Mouse (Mus musculus) hindbrain, embryonic 15.5 days (tissue): ENCODE measurements at regions not wholly inside any gene's neighbourhood (a gene's known extent, or its start where the extent isn't known, plus 50 kb on each side); places are given as distances from the start of the nearest gene placed in this dataset.

ENCODE experiments used
- ATAC-seq: fragments of 200-750 bp; cut with Nextera tagmentation; 2 replicates; pipeline ENCODE4 v1.8.0; 2017; ENCODE audit warnings: low read depth, moderate number of reproducible peaks, moderate TSS enrichment; ENCODE audit not compliant: low FRiP score
- H3K27ac ChIP-seq: fragments of 300-500 bp; sonication (generic); replicated peaks from 2 replicates; pipeline ENCODE4 v1.5.1; 2015; ENCODE audit warnings: mild to moderate bottlenecking, inconsistent platforms
- H3K27me3 ChIP-seq: fragments of 300-500 bp; sonication (generic); 2 replicates; pipeline ENCODE4 v1.6.1; 2015; ENCODE audit warnings: control low read depth, inconsistent platforms
- H3K36me3 ChIP-seq: fragments of 300-500 bp; sonication (generic); 2 replicates; pipeline ENCODE4 v1.6.1; 2015; ENCODE audit warnings: control low read depth, inconsistent platforms
- H3K4me1 ChIP-seq: fragments of 300-500 bp; sonication (generic); replicated peaks from 2 replicates; pipeline ENCODE4 v1.6.1; 2015; ENCODE audit warnings: control low read depth, inconsistent platforms
- H3K4me2 ChIP-seq: fragments of 300-500 bp; sonication (generic); 2 replicates; pipeline ENCODE4 v1.6.1; 2015; ENCODE audit warnings: moderate library complexity, mild to moderate bottlenecking, inconsistent platforms
- H3K4me3 ChIP-seq: fragments of 300-500 bp; sonication (generic); 2 replicates; pipeline ENCODE4 v1.5.1; 2015; ENCODE audit warnings: mild to moderate bottlenecking, inconsistent platforms
- H3K9ac ChIP-seq: fragments of 300-500 bp; sonication (generic); 2 replicates; pipeline ENCODE4 v1.6.1; 2015; ENCODE audit warnings: inconsistent platforms
- H3K9me3 ChIP-seq: fragments of 300-500 bp; sonication (generic); 2 replicates; pipeline ENCODE4 v1.6.1; 2016; ENCODE audit warnings: control low read depth, inconsistent platforms
- WGBS: fragments of 180-500 bp; shearing (Covaris S2); methylation state at CpG from one replicate; pipeline ENCODE4 v1.1.7; 2015; 5-methylcytosine and 5-hydroxymethylcytosine counted together

DNA sequence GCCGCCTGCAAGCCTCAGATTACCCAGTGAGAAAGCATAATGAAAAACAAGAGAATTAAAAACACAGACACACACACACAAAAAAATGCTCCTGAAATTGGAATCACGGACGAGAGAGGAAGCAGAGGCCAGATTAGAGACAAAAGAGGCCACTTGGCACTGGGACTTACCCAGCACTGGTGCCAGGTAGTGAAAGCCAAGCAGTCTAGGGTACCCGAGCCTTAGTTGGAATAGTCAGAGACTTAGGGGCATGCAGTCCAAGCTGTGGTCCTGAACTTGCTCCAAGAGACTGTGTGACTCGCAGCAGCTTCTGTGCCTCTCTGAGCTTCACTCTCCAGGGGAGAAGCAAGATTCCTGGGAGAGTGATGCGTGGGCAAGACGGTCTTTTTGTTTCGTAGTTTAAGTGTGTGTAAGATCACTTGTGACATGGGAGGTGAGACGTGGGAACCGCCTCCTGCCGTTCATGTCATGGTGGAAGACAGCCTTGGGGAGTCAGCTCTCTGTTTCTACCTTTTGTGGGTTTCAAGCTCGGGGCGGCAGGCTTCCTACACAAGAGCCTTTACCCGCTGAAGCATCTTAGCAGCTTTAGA lies 420.8 kb downstream of the Ptpru start:
- no peak overlapping the region for H3K9ac ChIP-seq
- H3K27ac ChIP-seq: 0 out of 2 replicates have a peak overlapping the region, but pooled peaks have one; percentile 32
- WGBS: 77% methylated on average over 14 of the region's 14 CpGs
- H3K36me3 ChIP-seq: no peaks in the 10 kb centered on the region
- peaks cover 5% of the 10 kb centered on the region for H3K4me1 ChIP-seq
- no peak overlapping the region for H3K4me2 ChIP-seq
- no peaks in the 10 kb centered on the region for H3K27me3 ChIP-seq
- H3K4me3 ChIP-seq: no peak overlapping the region
- no peaks in the 10 kb centered on the region for H3K9me3 ChIP-seq
- no peak for ATAC-seq

DNA sequence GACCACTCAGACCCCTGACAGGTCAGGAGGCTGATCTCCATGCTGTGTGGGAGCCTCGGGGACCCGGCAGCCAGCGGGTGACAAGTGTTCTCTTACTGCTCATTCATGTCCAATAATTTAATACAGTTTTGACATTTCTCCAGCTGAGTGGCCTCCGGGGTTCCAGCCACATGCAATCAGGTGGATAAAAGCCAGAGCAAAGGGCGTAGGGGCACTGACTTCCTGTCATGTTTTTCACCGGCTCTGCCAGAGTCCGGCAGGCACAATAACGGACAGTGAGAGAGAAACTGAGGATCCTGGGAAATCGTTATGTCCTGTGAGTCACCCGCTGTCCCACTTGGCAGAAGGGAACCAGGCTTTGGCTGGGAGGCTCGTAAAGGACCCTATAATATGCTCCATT lies 412.8 kb downstream of the Ptpru start:
- WGBS: 48% methylated on average over 11 of the region's 11 CpGs
- no peaks in the 10 kb centered on the region for H3K36me3 ChIP-seq
- peaks cover 21% of the 10 kb centered on the region for H3K4me1 ChIP-seq
- ATAC-seq: no peak
- H3K9ac ChIP-seq: no peak overlapping the region
- no peak overlapping the region for H3K27ac ChIP-seq
- H3K4me3 ChIP-seq: no peak overlapping the region
- H3K9me3 ChIP-seq: no peaks in the 10 kb centered on the region
- H3K27me3 ChIP-seq: no peaks in the 10 kb centered on the region; the same call in 1 of the 2 replicates
- H3K4me2 ChIP-seq: no peak overlapping the region

GRCm38 (mm10) chr4:131427871-131428270 lies 410.2 kb downstream of the Ptpru start:
- H3K27me3 ChIP-seq: no peaks in the 10 kb centered on the region; the same call in 1 of the 2 replicates
- no peaks in the 10 kb centered on the region for H3K9me3 ChIP-seq
- WGBS: 96% methylated on average over 7 of the region's 7 CpGs
- H3K4me2 ChIP-seq: no peak overlapping the region
- ATAC-seq: no peak
- H3K36me3 ChIP-seq: no peaks in the 10 kb centered on the region
- H3K4me3 ChIP-seq: no peak overlapping the region
- peaks cover 27% of the 10 kb centered on the region for H3K4me1 ChIP-seq
- no peak overlapping the region for H3K9ac ChIP-seq
- no peak overlapping the region for H3K27ac ChIP-seq

DNA sequence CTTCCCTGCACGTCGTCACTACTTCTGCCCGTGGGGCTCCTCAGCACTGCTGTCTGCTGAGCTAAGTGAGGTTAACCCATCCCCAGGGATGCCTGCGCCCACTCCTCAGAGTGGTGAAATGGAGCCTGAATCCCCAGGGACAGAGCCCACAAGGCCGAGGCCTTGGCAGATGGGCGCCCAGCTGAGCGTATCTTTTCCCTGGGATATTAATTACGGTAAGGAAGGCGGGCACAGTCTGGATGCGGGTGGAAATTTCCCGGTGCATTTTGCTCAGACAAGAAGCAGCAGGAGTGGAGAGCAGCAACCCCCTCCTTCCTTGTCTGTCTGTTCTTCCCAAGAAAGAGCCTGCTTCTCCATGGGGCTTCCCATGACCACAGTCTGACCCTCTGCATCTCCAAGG lies 408.7 kb downstream of the Ptpru start:
- no peaks in the 10 kb centered on the region; the same call in 1 of the 2 replicates for H3K27me3 ChIP-seq
- no peak overlapping the region for H3K9ac ChIP-seq
- WGBS: 25% methylated on average over 11 of the region's 11 CpGs

GRCm38 (mm10) chr4:131430420-131430819 lies 407.7 kb downstream of the Ptpru start:
- Histone ChIP-seq H3K27ac (no peak overlapping the region), H3K36me3 (no peaks in the 10 kb centered on the region), H3K4me2 (no peak overlapping the region), H3K4me1 (peaks cover 25% of the 10 kb centered on the region), H3K9ac (no peak overlapping the region), H3K9me3 (no peaks in the 10 kb centered on the region), H3K27me3 (no peaks in the 10 kb centered on the region; the same call in 1 of the 2 replicates), H3K4me3 (no peak overlapping the region)
- no peak for ATAC-seq
- 82% methylated on average over 1 of the region's 1 CpGs for WGBS

More for the DNA sequence above, 408.7 kb downstream of the Ptpru start:
- peak; percentile 25; the same call in 1 of the 2 replicates for ATAC-seq
- no peaks in the 10 kb centered on the region for H3K36me3 ChIP-seq
- H3K4me3 ChIP-seq: no peak overlapping the region
- no peaks in the 10 kb centered on the region for H3K9me3 ChIP-seq
- H3K4me1 ChIP-seq: peaks cover 27% of the 10 kb centered on the region
- no peak overlapping the region for H3K4me2 ChIP-seq
- no peak overlapping the region for H3K27ac ChIP-seq

DNA sequence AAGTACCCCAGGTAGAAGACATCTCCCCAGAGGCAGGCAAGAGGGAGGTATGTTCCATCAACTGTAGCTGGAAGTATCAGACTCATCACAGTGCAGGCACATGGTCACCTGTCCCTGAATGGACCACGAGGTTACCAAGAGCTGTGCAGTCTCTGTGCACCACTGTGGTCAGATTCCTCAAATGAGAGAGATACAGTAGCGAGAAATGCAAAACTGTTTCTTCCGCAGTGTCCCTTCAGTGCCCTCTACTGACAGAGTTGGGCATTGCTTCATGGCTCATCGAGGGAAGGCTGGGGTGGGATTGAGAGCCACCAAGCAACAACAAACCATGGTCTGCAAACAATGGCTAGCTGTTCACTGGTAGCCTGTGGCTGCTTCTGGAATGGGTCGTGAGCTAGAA lies 406.9 kb downstream of the Ptpru start:
- WGBS: 11% methylated on average over 5 of the region's 5 CpGs
- H3K4me1 ChIP-seq: peaks cover 21% of the 10 kb centered on the region
- H3K27ac ChIP-seq: no peak overlapping the region
- H3K9ac ChIP-seq: no peak overlapping the region
- no peaks in the 10 kb centered on the region for H3K9me3 ChIP-seq
- H3K36me3 ChIP-seq: no peaks in the 10 kb centered on the region
- ATAC-seq: no peak
- no peak overlapping the region for H3K4me2 ChIP-seq
- no peak overlapping the region for H3K4me3 ChIP-seq
- H3K27me3 ChIP-seq: no peaks in the 10 kb centered on the region; the same call in 1 of the 2 replicates

DNA sequence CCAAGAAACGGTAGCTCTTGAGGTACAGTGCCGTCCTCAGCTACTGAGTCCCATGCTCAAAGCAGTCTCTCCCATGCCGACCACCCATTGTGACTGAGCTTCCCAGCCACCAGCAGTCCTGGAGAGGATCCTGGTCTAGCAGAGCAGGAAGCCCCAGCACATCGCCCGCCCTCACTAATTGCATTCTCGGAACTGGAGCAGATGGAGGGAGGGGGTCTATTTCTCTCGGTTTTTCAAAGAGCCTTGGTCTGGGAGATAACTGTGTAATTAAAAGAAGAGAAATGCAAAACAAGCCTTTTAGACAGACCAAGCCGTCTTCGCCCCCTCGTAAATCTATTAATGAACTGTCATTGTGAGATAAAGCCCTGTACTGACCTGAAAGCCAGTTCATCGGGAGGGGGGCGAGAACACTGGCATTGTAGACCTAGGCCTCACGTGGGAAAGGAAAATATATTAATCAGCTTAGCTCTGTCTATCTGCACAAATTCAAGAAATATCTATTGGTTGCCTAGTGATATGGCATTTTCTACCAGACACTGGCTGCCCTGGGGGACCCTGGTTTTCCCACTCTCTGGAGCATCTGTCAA lies 405.4 kb downstream of the Ptpru start:
- Histone ChIP-seq H3K9ac (no peak overlapping the region), H3K4me2 (no peak overlapping the region), H3K27ac (no peak overlapping the region), H3K36me3 (no peaks in the 10 kb centered on the region), H3K4me1 (peaks cover 26% of the 10 kb centered on the region), H3K4me3 (no peak overlapping the region), H3K27me3 (no peaks in the 10 kb centered on the region; the same call in 1 of the 2 replicates), H3K9me3 (no peaks in the 10 kb centered on the region)
- WGBS: 27% methylated on average over 13 of the region's 13 CpGs
- ATAC-seq: no peak

- no peak for ATAC-seq
- Histone ChIP-seq H3K27me3 (no peaks in the 10 kb centered on the region), H3K36me3 (no peaks in the 10 kb centered on the region), H3K9me3 (no peaks in the 10 kb centered on the region), H3K27ac (no peak overlapping the region), H3K4me1 (peaks cover 10% of the 10 kb centered on the region; the same call in 1 of the 2 replicates), H3K9ac (no peak overlapping the region), H3K4me2 (no peak overlapping the region), H3K4me3 (no peak overlapping the region)
- WGBS: 76% methylated on average over 12 of the region's 12 CpGs
Observed at GRCm38 (mm10) chr4:131435222-131435621, 402.9 kb downstream of the Ptpru start.

DNA sequence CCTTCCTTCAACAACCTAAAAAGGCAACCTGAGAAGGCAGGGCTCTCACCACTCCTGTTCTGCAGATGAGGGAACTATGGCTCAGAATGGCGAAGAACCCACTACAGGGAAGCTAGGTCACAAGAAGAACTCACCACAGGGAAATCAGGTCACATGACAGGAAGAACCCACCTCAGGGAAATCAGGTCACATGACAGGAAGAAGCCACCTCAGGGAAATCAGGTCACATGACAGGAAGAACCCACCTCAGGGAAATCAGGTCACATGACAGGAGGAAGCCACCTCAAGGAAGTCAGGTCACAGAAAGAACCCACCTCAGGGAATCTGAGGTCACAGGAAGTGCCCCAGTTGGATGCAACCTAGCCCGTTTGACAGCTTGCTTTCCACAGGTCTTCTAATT lies 399.7 kb downstream of the Ptpru start:
- 0 out of 2 replicates have a peak, but pooled peaks cover 5% of the 10 kb centered on the region for H3K4me1 ChIP-seq
- H3K27me3 ChIP-seq: no peaks in the 10 kb centered on the region
- no peak overlapping the region for H3K27ac ChIP-seq
- H3K9me3 ChIP-seq: no peaks in the 10 kb centered on the region
- H3K36me3 ChIP-seq: no peaks in the 10 kb centered on the region
- no peak overlapping the region for H3K4me2 ChIP-seq
- H3K9ac ChIP-seq: no peak overlapping the region
- ATAC-seq: no peak
- WGBS: 89% methylated on average over 2 of the region's 2 CpGs
- no peak overlapping the region for H3K4me3 ChIP-seq

GRCm38 (mm10) chr4:131438883-131439282 lies 399.2 kb downstream of the Ptpru start:
- ATAC-seq: no peak
- no peak overlapping the region for H3K4me2 ChIP-seq
- no peaks in the 10 kb centered on the region for H3K36me3 ChIP-seq
- H3K9me3 ChIP-seq: no peaks in the 10 kb centered on the region
- 42% methylated on average over 2 of the region's 2 CpGs for WGBS
- H3K9ac ChIP-seq: no peak overlapping the region
- no peaks in the 10 kb centered on the region for H3K27me3 ChIP-seq
- no peak overlapping the region for H3K4me3 ChIP-seq
- 0 out of 2 replicates have a peak, but pooled peaks cover 5% of the 10 kb centered on the region for H3K4me1 ChIP-seq
- H3K27ac ChIP-seq: no peak overlapping the region

DNA sequence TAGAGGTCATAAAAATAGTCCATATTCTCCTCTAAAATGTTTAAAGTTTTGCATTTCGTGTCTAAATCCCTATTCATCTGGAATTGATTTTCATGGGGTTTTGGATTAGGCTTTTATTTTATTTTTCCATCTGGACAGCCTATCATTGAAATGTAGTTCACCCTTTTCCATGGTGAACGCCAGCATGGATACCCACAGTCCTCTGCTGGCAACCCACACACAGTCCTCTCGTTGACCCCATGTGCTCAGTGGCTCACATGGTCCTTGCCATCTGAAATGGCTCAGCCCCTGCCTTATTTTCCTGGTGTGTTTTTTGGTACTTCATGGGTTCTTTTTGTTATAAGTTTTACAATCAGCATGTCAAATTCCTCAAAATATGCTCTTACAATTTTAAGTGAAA lies 397.2 kb downstream of the Ptpru start:
- WGBS: 76% methylated on average over 3 of the region's 3 CpGs
- no peak overlapping the region for H3K4me3 ChIP-seq
- H3K9me3 ChIP-seq: no peaks in the 10 kb centered on the region
- no peak overlapping the region for H3K4me2 ChIP-seq
- no peak overlapping the region for H3K9ac ChIP-seq
- no peak for ATAC-seq
- no peak overlapping the region for H3K27ac ChIP-seq
- no peaks in the 10 kb centered on the region for H3K36me3 ChIP-seq
- 0 out of 2 replicates have a peak, but pooled peaks cover 5% of the 10 kb centered on the region for H3K4me1 ChIP-seq
- no peaks in the 10 kb centered on the region for H3K27me3 ChIP-seq

GRCm38 (mm10) chr4:131443518-131443917 lies 394.6 kb downstream of the Ptpru start:
- no peak for ATAC-seq
- Histone ChIP-seq H3K4me1 (no peaks in the 10 kb centered on the region), H3K9ac (no peak overlapping the region), H3K27ac (no peak overlapping the region), H3K27me3 (no peaks in the 10 kb centered on the region), H3K4me3 (no peak overlapping the region), H3K36me3 (no peaks in the 10 kb centered on the region), H3K4me2 (no peak overlapping the region), H3K9me3 (no peaks in the 10 kb centered on the region)
- 69% methylated on average over 2 of the region's 2 CpGs for WGBS
